Mouse (Mus musculus): ENCODE measurements at regions not wholly inside any gene's neighbourhood (a gene's known extent, or its start where the extent isn't known, plus 50 kb on each side); places are given as distances from the start of the nearest gene placed in this dataset.

- no peak overlapping the region for H3K9ac ChIP-seq
- 80% methylated on average over 7 of the region's 7 CpGs for WGBS
- no peaks in the 10 kb centered on the region for H3K4me1 ChIP-seq (replicated peaks)
- no peaks in the 10 kb centered on the region for H3K27me3 ChIP-seq (replicated peaks)
- H3K36me3 ChIP-seq: no peaks in the 10 kb centered on the region
- ATAC-seq (ENCODE audit: insufficient number of reproducible peaks, low FRiP score): no peak
- H3K9me3 ChIP-seq (replicated peaks): no peaks in the 10 kb centered on the region
- H3K4me2 ChIP-seq: no peak overlapping the region
- H3K4me3 ChIP-seq: no peak overlapping the region
- H3K27ac ChIP-seq (ENCODE audit: poor library complexity, severe bottlenecking): no peak overlapping the region
Observed at GRCm38 (mm10) chr15:68445341-68445740, 1944.6 kb upstream of the Lrrc6 start.

- Histone ChIP-seq H3K27me3 (replicated peaks) (no peaks in the 10 kb centered on the region), H3K4me3 (no peak overlapping the region), H3K9me3 (replicated peaks) (no peaks in the 10 kb centered on the region), H3K27ac (ENCODE audit: poor library complexity, severe bottlenecking) (no peak overlapping the region), H3K4me2 (no peak overlapping the region), H3K36me3 (no peaks in the 10 kb centered on the region), H3K9ac (no peak overlapping the region), H3K4me1 (replicated peaks) (no peaks in the 10 kb centered on the region; the same call in 1 of the 2 replicates)
- ATAC-seq (ENCODE audit: insufficient number of reproducible peaks, low FRiP score): no peak
- WGBS: 64% methylated on average over 9 of the region's 9 CpGs
Observed at GRCm38 (mm10) chr15:68440636-68441035, 1939.9 kb upstream of the Lrrc6 start.

GRCm38 (mm10) chr15:68435961-68436360, 1935.3 kb upstream of the Lrrc6 start:
- Histone ChIP-seq H3K9me3 (replicated peaks) (no peaks in the 10 kb centered on the region), H3K27ac (ENCODE audit: poor library complexity, severe bottlenecking) (no peak overlapping the region), H3K9ac (no peak overlapping the region), H3K4me2 (no peak overlapping the region), H3K4me1 (replicated peaks) (no peaks in the 10 kb centered on the region; the same call in 1 of the 2 replicates), H3K27me3 (replicated peaks) (no peaks in the 10 kb centered on the region), H3K4me3 (no peak overlapping the region), H3K36me3 (no peaks in the 10 kb centered on the region)
- no peak for ATAC-seq (ENCODE audit: insufficient number of reproducible peaks, low FRiP score)
- 35% methylated on average over 3 of the region's 3 CpGs for WGBS

- WGBS: 63% methylated on average over 2 of the region's 2 CpGs
- Histone ChIP-seq H3K27me3 (replicated peaks) (0 out of 2 replicates have a peak, but pooled peaks cover 1% of the 10 kb centered on the region), H3K4me1 (replicated peaks) (no peaks in the 10 kb centered on the region; the same call in 1 of the 2 replicates), H3K4me3 (no peak overlapping the region), H3K27ac (ENCODE audit: poor library complexity, severe bottlenecking) (no peak overlapping the region), H3K9ac (no peak overlapping the region), H3K9me3 (replicated peaks) (no peaks in the 10 kb centered on the region), H3K4me2 (no peak overlapping the region), H3K36me3 (no peaks in the 10 kb centered on the region)
- ATAC-seq (ENCODE audit: insufficient number of reproducible peaks, low FRiP score): no peak
Observed at GRCm38 (mm10) chr15:68431251-68431650, 1930.5 kb upstream of the Lrrc6 start.

- Histone ChIP-seq H3K27ac (ENCODE audit: poor library complexity, severe bottlenecking) (no peak overlapping the region), H3K27me3 (replicated peaks) (0 out of 2 replicates have a peak, but pooled peaks cover 4% of the 10 kb centered on the region), H3K4me2 (no peak overlapping the region), H3K4me1 (replicated peaks) (no peaks in the 10 kb centered on the region), H3K36me3 (no peaks in the 10 kb centered on the region), H3K4me3 (no peak overlapping the region), H3K9me3 (replicated peaks) (no peaks in the 10 kb centered on the region), H3K9ac (no peak overlapping the region)
- ATAC-seq (ENCODE audit: insufficient number of reproducible peaks, low FRiP score): no peak
- 52% methylated on average over 4 of the region's 4 CpGs for WGBS
Observed at GRCm38 (mm10) chr15:68430486-68430885, 1929.8 kb upstream of the Lrrc6 start.

GRCm38 (mm10) chr15:68428444-68429228, 1927.9 kb upstream of the Lrrc6 start:
- Histone ChIP-seq H3K4me1 (replicated peaks) (no peaks in the 10 kb centered on the region), H3K27ac (ENCODE audit: poor library complexity, severe bottlenecking) (no peak overlapping the region), H3K9ac (no peak overlapping the region), H3K9me3 (replicated peaks) (no peaks in the 10 kb centered on the region), H3K4me2 (no peak overlapping the region), H3K36me3 (no peaks in the 10 kb centered on the region), H3K4me3 (no peak overlapping the region), H3K27me3 (replicated peaks) (0 out of 2 replicates have a peak, but pooled peaks cover 4% of the 10 kb centered on the region)
- no peak for ATAC-seq (ENCODE audit: insufficient number of reproducible peaks, low FRiP score)
- 22% methylated on average over 6 of the region's 6 CpGs for WGBS

GRCm38 (mm10) chr15:68417142-68417541, 1916.4 kb upstream of the Lrrc6 start:
- no peak overlapping the region for H3K4me3 ChIP-seq
- H3K27ac ChIP-seq (ENCODE audit: poor library complexity, severe bottlenecking): no peak overlapping the region
- H3K4me2 ChIP-seq: no peak overlapping the region
- H3K27me3 ChIP-seq (replicated peaks): peaks cover 6% of the 10 kb centered on the region; the same call in 1 of the 2 replicates
- no peak for ATAC-seq (ENCODE audit: insufficient number of reproducible peaks, low FRiP score)
- H3K9me3 ChIP-seq (replicated peaks): no peaks in the 10 kb centered on the region
- H3K36me3 ChIP-seq: no peaks in the 10 kb centered on the region
- H3K4me1 ChIP-seq (replicated peaks): peaks cover 23% of the 10 kb centered on the region
- WGBS: 38% methylated on average over 1 of the region's 1 CpGs
- no peak overlapping the region for H3K9ac ChIP-seq

GRCm38 (mm10) chr15:68415401-68415925, 1914.8 kb upstream of the Lrrc6 start:
- peaks cover 11% of the 10 kb centered on the region; the same call in 1 of the 2 replicates for H3K27me3 ChIP-seq (replicated peaks)
- WGBS: 22% methylated on average over 3 of the region's 3 CpGs
- H3K36me3 ChIP-seq: no peaks in the 10 kb centered on the region
- H3K27ac ChIP-seq (ENCODE audit: poor library complexity, severe bottlenecking): no peak overlapping the region
- no peak for ATAC-seq (ENCODE audit: insufficient number of reproducible peaks, low FRiP score)
- H3K4me2 ChIP-seq: no peak overlapping the region
- H3K4me3 ChIP-seq: no peak overlapping the region
- no peak overlapping the region for H3K9ac ChIP-seq
- H3K4me1 ChIP-seq (replicated peaks): peaks cover 25% of the 10 kb centered on the region
- H3K9me3 ChIP-seq (replicated peaks): no peaks in the 10 kb centered on the region

- 38% methylated on average over 4 of the region's 4 CpGs for WGBS
- no peak overlapping the region for H3K4me3 ChIP-seq
Observed at GRCm38 (mm10) chr15:68414047-68414446, 1913.3 kb upstream of the Lrrc6 start.

GRCm38 (mm10) chr15:68412697-68413096, 1912.0 kb upstream of the Lrrc6 start:
- Histone ChIP-seq H3K9ac (no peak overlapping the region), H3K9me3 (replicated peaks) (no peaks in the 10 kb centered on the region), H3K4me2 (no peak overlapping the region), H3K4me1 (replicated peaks) (peaks cover 31% of the 10 kb centered on the region), H3K27me3 (replicated peaks) (peaks cover 7% of the 10 kb centered on the region; the same call in 1 of the 2 replicates), H3K27ac (ENCODE audit: poor library complexity, severe bottlenecking) (peak overlapping the region; percentile 58; the same call in 1 of the 2 replicates), H3K4me3 (no peak overlapping the region), H3K36me3 (no peaks in the 10 kb centered on the region)
- WGBS: 23% methylated on average over 2 of the region's 2 CpGs
- ATAC-seq (ENCODE audit: insufficient number of reproducible peaks, low FRiP score): peak; percentile 63; the same call in 1 of the 2 replicates

More at GRCm38 (mm10) chr15:68414047-68414446, 1913.3 kb upstream of the Lrrc6 start:
- peaks cover 27% of the 10 kb centered on the region for H3K4me1 ChIP-seq (replicated peaks)
- no peak for ATAC-seq (ENCODE audit: insufficient number of reproducible peaks, low FRiP score)
- H3K9ac ChIP-seq: no peak overlapping the region
- peaks cover 7% of the 10 kb centered on the region; the same call in 1 of the 2 replicates for H3K27me3 ChIP-seq (replicated peaks)
- no peaks in the 10 kb centered on the region for H3K36me3 ChIP-seq
- H3K4me2 ChIP-seq: no peak overlapping the region
- no peak overlapping the region for H3K27ac ChIP-seq (ENCODE audit: poor library complexity, severe bottlenecking)
- H3K9me3 ChIP-seq (replicated peaks): no peaks in the 10 kb centered on the region

GRCm38 (mm10) chr15:68412156-68412555, 1911.4 kb upstream of the Lrrc6 start:
- 50% methylated on average over 3 of the region's 3 CpGs for WGBS
- Histone ChIP-seq H3K9me3 (replicated peaks) (no peaks in the 10 kb centered on the region), H3K4me1 (replicated peaks) (peaks cover 31% of the 10 kb centered on the region), H3K4me3 (no peak overlapping the region), H3K36me3 (no peaks in the 10 kb centered on the region), H3K4me2 (no peak overlapping the region), H3K27ac (ENCODE audit: poor library complexity, severe bottlenecking) (no peak overlapping the region), H3K27me3 (replicated peaks) (peaks cover 7% of the 10 kb centered on the region; the same call in 1 of the 2 replicates), H3K9ac (no peak overlapping the region)
- ATAC-seq (ENCODE audit: insufficient number of reproducible peaks, low FRiP score): no peak

Measured in heart, embryonic 12.5 days (tissue).